Mouse (Mus musculus): ENCODE data around the gene Cphx2. TPM values are rescaled to one million over a fixed set of nuclear protein-coding genes. Genes with fewer than 3 reads are reported as not detected.
A peak's percentile ranks its signal among the peaks of the same experiment; 100 is the strongest.
"Not testable (repeated sequence)": the region's sequence is repeated elsewhere in the genome, so short reads cannot be mapped to it uniquely, and the experiment has no call there.

The Cphx2 gene
- polyA plus RNA-seq, 1 experiment from 2014 or later, result not detected

GRCm38 (mm10) chr14:26066574-26067324, 14.6 kb upstream of the Cphx2 start:
- H3K4me2 ChIP-seq (replicated peaks; ENCODE audit: low read depth, low read length); H3K27me3 ChIP-seq (ENCODE audit: control insufficient read depth, insufficient read depth, low read length); H3K9me3 ChIP-seq (ENCODE audit: control insufficient read depth, low read length); H3K9ac ChIP-seq (ENCODE audit: low read depth, low read length); H3K4me3 ChIP-seq (ENCODE audit: low read length); H3K27ac ChIP-seq (ENCODE audit: low read depth, low read length); H3K36me3 ChIP-seq (ENCODE audit: control insufficient read depth, insufficient read depth, low read length); H3K4me1 ChIP-seq (ENCODE audit: control insufficient read depth, insufficient read depth, low read length): not testable (repeated sequence)
- no CpG with 5 or more reads among the region's 44 CpGs for WGBS
- ATAC-seq (ENCODE audit: low FRiP score, low TSS enrichment), result peak; percentile 92

GRCm38 (mm10) chr14:26067325-26067633, 14.0 kb upstream of the Cphx2 start, which contains the start of gene Tmem254c:
Tmem254c (minus strand) TSS chr14:26067355.
- H3K4me2 ChIP-seq (replicated peaks; ENCODE audit: low read depth, low read length); H3K4me1 ChIP-seq (ENCODE audit: control insufficient read depth, insufficient read depth, low read length); H3K27me3 ChIP-seq (ENCODE audit: control insufficient read depth, insufficient read depth, low read length); H3K9me3 ChIP-seq (ENCODE audit: control insufficient read depth, low read length); H3K9ac ChIP-seq (ENCODE audit: low read depth, low read length); H3K36me3 ChIP-seq (ENCODE audit: control insufficient read depth, insufficient read depth, low read length); H3K27ac ChIP-seq (ENCODE audit: low read depth, low read length); H3K4me3 ChIP-seq (ENCODE audit: low read length): not testable (repeated sequence)
- ATAC-seq (ENCODE audit: low FRiP score, low TSS enrichment), result peak; percentile 90
- no CpG with 5 or more reads among the region's 10 CpGs for WGBS

GRCm38 (mm10) chr14:26076620-26077390, 4.5 kb upstream of the Cphx2 start:
- not testable (repeated sequence) for H3K36me3 ChIP-seq (ENCODE audit: control insufficient read depth, insufficient read depth, low read length); H3K4me2 ChIP-seq (replicated peaks; ENCODE audit: low read depth, low read length); H3K27me3 ChIP-seq (ENCODE audit: control insufficient read depth, insufficient read depth, low read length); ATAC-seq (ENCODE audit: low FRiP score, low TSS enrichment); H3K9ac ChIP-seq (ENCODE audit: low read depth, low read length); H3K9me3 ChIP-seq (ENCODE audit: control insufficient read depth, low read length); H3K4me3 ChIP-seq (ENCODE audit: low read length); H3K4me1 ChIP-seq (ENCODE audit: control insufficient read depth, insufficient read depth, low read length); H3K27ac ChIP-seq (ENCODE audit: low read depth, low read length)
- WGBS, result no CpG with 5 or more reads among the region's 5 CpGs

GRCm38 (mm10) chr14:26081997-26082396, 681 bp downstream of the Cphx2 start, which contains the start of gene Cphx3:
Cphx3 (plus strand) TSS chr14:26082297.
- H3K27me3 ChIP-seq (ENCODE audit: control insufficient read depth, insufficient read depth, low read length); H3K9ac ChIP-seq (ENCODE audit: low read depth, low read length); H3K4me2 ChIP-seq (replicated peaks; ENCODE audit: low read depth, low read length); ATAC-seq (ENCODE audit: low FRiP score, low TSS enrichment); H3K27ac ChIP-seq (ENCODE audit: low read depth, low read length); H3K4me3 ChIP-seq (ENCODE audit: low read length); H3K9me3 ChIP-seq (ENCODE audit: control insufficient read depth, low read length); H3K36me3 ChIP-seq (ENCODE audit: control insufficient read depth, insufficient read depth, low read length); H3K4me1 ChIP-seq (ENCODE audit: control insufficient read depth, insufficient read depth, low read length): not testable (repeated sequence)
- no CpG with 5 or more reads among the region's 1 CpGs for WGBS

- no CpG with 5 or more reads among the region's 3 CpGs for WGBS
- not testable (repeated sequence) for H3K4me1 ChIP-seq (ENCODE audit: control insufficient read depth, insufficient read depth, low read length); ATAC-seq (ENCODE audit: low FRiP score, low TSS enrichment)
Measured at GRCm38 (mm10) chr14:26097622-26098021, 16.3 kb downstream of the Cphx2 start.

GRCm38 (mm10) chr14:26118150-26118549, 36.8 kb downstream of the Cphx2 start, which contains the start of gene Duxbl2:
Duxbl2 (plus strand) TSS chr14:26118349.
- no CpG with 5 or more reads among the region's 7 CpGs for WGBS
- H3K36me3 ChIP-seq (ENCODE audit: control insufficient read depth, insufficient read depth, low read length); H3K4me3 ChIP-seq (ENCODE audit: low read length); H3K9ac ChIP-seq (ENCODE audit: low read depth, low read length); ATAC-seq (ENCODE audit: low FRiP score, low TSS enrichment); H3K9me3 ChIP-seq (ENCODE audit: control insufficient read depth, low read length); H3K4me2 ChIP-seq (replicated peaks; ENCODE audit: low read depth, low read length); H3K27me3 ChIP-seq (ENCODE audit: control insufficient read depth, insufficient read depth, low read length); H3K27ac ChIP-seq (ENCODE audit: low read depth, low read length); H3K4me1 ChIP-seq (ENCODE audit: control insufficient read depth, insufficient read depth, low read length): not testable (repeated sequence)

More at GRCm38 (mm10) chr14:26097622-26098021, 16.3 kb downstream of the Cphx2 start:
- not testable (repeated sequence) for H3K27ac ChIP-seq (ENCODE audit: low read depth, low read length); H3K4me2 ChIP-seq (replicated peaks; ENCODE audit: low read depth, low read length); H3K4me3 ChIP-seq (ENCODE audit: low read length); H3K36me3 ChIP-seq (ENCODE audit: control insufficient read depth, insufficient read depth, low read length); H3K9me3 ChIP-seq (ENCODE audit: control insufficient read depth, low read length); H3K9ac ChIP-seq (ENCODE audit: low read depth, low read length); H3K27me3 ChIP-seq (ENCODE audit: control insufficient read depth, insufficient read depth, low read length)

- not testable (repeated sequence) for H3K9me3 ChIP-seq (ENCODE audit: control insufficient read depth, low read length); H3K27ac ChIP-seq (ENCODE audit: low read depth, low read length); H3K9ac ChIP-seq (ENCODE audit: low read depth, low read length); H3K36me3 ChIP-seq (ENCODE audit: control insufficient read depth, insufficient read depth, low read length); H3K4me1 ChIP-seq (ENCODE audit: control insufficient read depth, insufficient read depth, low read length); H3K4me2 ChIP-seq (replicated peaks; ENCODE audit: low read depth, low read length); H3K4me3 ChIP-seq (ENCODE audit: low read length); H3K27me3 ChIP-seq (ENCODE audit: control insufficient read depth, insufficient read depth, low read length)
- WGBS, result no CpG with 5 or more reads among the region's 18 CpGs
- ATAC-seq (ENCODE audit: low FRiP score, low TSS enrichment), result peak; percentile 92
Measured at GRCm38 (mm10) chr14:26118550-26119000, 37.3 kb downstream of the Cphx2 start.

GRCm38 (mm10) chr14:26119095-26119494, 37.8 kb downstream of the Cphx2 start:
- ATAC-seq (ENCODE audit: low FRiP score, low TSS enrichment); H3K36me3 ChIP-seq (ENCODE audit: control insufficient read depth, insufficient read depth, low read length); H3K27me3 ChIP-seq (ENCODE audit: control insufficient read depth, insufficient read depth, low read length); H3K9ac ChIP-seq (ENCODE audit: low read depth, low read length); H3K9me3 ChIP-seq (ENCODE audit: control insufficient read depth, low read length); H3K4me1 ChIP-seq (ENCODE audit: control insufficient read depth, insufficient read depth, low read length); H3K4me3 ChIP-seq (ENCODE audit: low read length); H3K4me2 ChIP-seq (replicated peaks; ENCODE audit: low read depth, low read length); H3K27ac ChIP-seq (ENCODE audit: low read depth, low read length): not testable (repeated sequence)
- no CpG with 5 or more reads among the region's 7 CpGs for WGBS
